Mouse (Mus musculus) neural tube, embryonic 13.5 days (tissue): ENCODE results near the gene Dtx1. TPM values are rescaled to one million over a fixed set of nuclear protein-coding genes. Genes with fewer than 3 reads are reported as not detected.

Experiments
- ATAC-seq: fragments of 200-750 bp; cut with Nextera tagmentation; 2 replicates; pipeline ENCODE4 v1.8.0; 2017; ENCODE audit warnings: low read depth, mild to moderate bottlenecking, moderate TSS enrichment, moderate library complexity
- H3K27ac ChIP-seq: fragments of 300-500 bp; sonication (generic); replicated peaks from 2 replicates; pipeline ENCODE4 v1.5.1; 2015; ENCODE audit warnings: moderate library complexity, mild to moderate bottlenecking, inconsistent platforms
- H3K27me3 ChIP-seq: fragments of 300-500 bp; sonication (generic); 2 replicates; pipeline ENCODE4 v1.6.1; 2015; ENCODE audit warnings: mild to moderate bottlenecking, inconsistent platforms
- H3K36me3 ChIP-seq: fragments of 300-500 bp; sonication (generic); 2 replicates; pipeline ENCODE4 v1.6.1; 2015; ENCODE audit warnings: mild to moderate bottlenecking, inconsistent platforms
- H3K4me1 ChIP-seq: fragments of 300-500 bp; sonication (generic); replicated peaks from 2 replicates; pipeline ENCODE4 v1.6.1; 2015; ENCODE audit warnings: inconsistent platforms
- H3K4me2 ChIP-seq: fragments of 300-500 bp; sonication (generic); 2 replicates; pipeline ENCODE4 v1.6.1; 2015; ENCODE audit warnings: inconsistent platforms, mild to moderate bottlenecking, moderate library complexity
- H3K4me3 ChIP-seq: fragments of 300-500 bp; sonication (generic); 2 replicates; pipeline ENCODE4 v1.5.1; 2015; ENCODE audit warnings: mild to moderate bottlenecking, inconsistent platforms
- H3K9ac ChIP-seq: fragments of 300-500 bp; sonication (generic); 2 replicates; pipeline ENCODE4 v1.6.1; 2015; ENCODE audit warnings: moderate library complexity, mild to moderate bottlenecking, inconsistent platforms
- H3K9me3 ChIP-seq: fragments of 300-500 bp; sonication (generic); 2 replicates; pipeline ENCODE4 v1.6.1; 2016; ENCODE audit warnings: inconsistent platforms
- WGBS: fragments of 180-500 bp; shearing (Covaris S2); methylation state at CpG from one replicate; pipeline ENCODE4 v1.1.7; 2015; 5-methylcytosine and 5-hydroxymethylcytosine counted together
- polyA plus RNA-seq: library from polyadenylated mRNA; unstranded; fragments of >200 nt; fragmentation: Nextera tagmentation; extraction: Ambion mirVana; gene quantifications from 2 replicates; pipeline ENCODE4 v1.2.1, GENCODE M21; 2015

The Dtx1 gene
- polyA plus RNA-seq, 1 experiment from 2014 or later, result 37.3 TPM

DNA sequence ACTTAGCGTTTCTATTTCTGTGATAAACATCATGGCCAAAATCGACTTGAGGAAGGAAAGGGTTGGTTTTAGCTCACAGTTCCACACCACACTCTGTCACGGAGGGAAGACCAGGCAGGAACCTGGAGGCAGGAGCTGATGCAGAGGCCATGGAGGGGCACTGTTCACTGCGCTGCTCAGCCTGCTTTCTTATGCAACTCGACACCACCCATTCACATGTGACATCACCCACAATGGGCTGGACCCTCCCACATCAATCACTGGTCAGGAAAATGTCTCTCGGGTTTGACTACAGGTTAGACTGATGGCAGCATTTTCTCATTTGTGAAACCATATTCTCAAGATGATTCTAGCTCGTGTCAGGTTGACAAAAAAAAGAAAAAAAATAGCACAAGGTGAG, 9.3 kb upstream of the Dtx1 start:
- peaks cover 5% of the 10 kb centered on the region; the same call in 1 of the 2 replicates for H3K9me3 ChIP-seq
- H3K4me3 ChIP-seq, result no peak overlapping the region
- H3K4me1 ChIP-seq, result no peaks in the 10 kb centered on the region
- no peak overlapping the region for H3K27ac ChIP-seq
- H3K36me3 ChIP-seq, result no peaks in the 10 kb centered on the region
- H3K9ac ChIP-seq, result no peak overlapping the region
- peaks cover 8% of the 10 kb centered on the region; the same call in 1 of the 2 replicates for H3K27me3 ChIP-seq
- no peak for ATAC-seq
- H3K4me2 ChIP-seq, result no peak overlapping the region
- WGBS, result 56% methylated on average over 7 of the region's 7 CpGs

DNA sequence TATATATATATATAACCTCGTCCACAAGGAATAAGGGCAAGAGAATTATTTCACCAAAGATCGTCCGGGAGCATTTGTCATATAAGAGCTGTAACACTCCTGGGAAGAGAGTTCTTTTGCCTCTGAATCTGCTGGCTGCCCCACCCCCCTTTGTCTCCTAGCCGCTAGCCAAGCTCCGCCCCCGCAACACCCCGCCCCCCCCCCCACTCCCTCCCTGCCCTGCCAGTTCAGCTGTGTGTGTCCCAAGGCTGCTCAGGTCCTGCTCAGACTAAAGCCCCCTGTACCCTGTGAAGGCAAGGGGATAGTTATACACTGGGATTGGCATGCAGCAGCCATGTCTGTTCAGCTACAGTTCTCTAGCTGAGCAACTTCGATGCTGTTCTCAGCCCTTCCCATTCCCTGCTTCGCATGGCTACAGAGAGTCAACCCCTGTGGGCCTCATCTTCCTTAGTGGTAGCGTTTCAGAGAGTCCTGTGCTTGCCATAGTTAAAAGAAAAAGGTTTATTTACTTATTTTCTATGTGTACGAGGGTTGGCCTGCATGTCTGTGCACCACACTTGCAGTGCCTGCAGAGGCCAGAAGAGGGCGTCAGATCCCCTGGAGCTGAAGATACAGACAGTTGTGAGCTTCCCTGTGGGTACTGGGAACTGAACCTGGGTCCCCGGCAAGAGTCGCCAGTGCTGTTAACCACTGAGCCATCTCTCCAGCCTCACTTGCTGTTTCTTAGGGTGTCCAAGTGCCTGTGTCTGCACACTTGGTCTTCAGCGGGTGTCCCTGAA, 7.1 kb upstream of the Dtx1 start:
- 52% methylated on average over 13 of the region's 15 CpGs for WGBS

DNA sequence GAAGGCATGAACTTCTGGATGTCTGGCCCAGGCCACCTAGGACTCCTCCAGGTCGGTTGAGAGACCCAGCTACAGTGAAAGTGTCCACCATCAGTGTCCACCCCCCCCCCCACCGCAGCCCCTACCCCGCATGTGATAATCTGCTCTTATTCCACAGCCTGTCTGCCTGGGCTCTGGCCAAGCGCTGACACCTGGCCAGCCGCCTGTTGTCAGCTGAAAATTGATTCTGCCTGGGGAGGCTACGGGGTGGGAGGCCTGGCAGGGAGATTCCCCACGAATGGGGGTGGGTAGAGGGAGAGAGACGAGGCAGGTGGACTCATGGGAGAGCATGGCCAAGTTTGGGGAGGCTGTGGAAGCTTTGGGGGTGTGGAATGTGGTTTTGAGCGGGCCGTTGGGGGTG, 5.4 kb upstream of the Dtx1 start:
- H3K36me3 ChIP-seq, result no peaks in the 10 kb centered on the region
- H3K4me2 ChIP-seq, result no peak overlapping the region
- no peak overlapping the region for H3K27ac ChIP-seq
- no peak for ATAC-seq
- H3K27me3 ChIP-seq, result peaks cover 42% of the 10 kb centered on the region
- no peak overlapping the region for H3K4me3 ChIP-seq
- H3K9ac ChIP-seq, result no peak overlapping the region
- peaks cover 5% of the 10 kb centered on the region; the same call in 1 of the 2 replicates for H3K9me3 ChIP-seq
- peaks cover 6% of the 10 kb centered on the region for H3K4me1 ChIP-seq
- 76% methylated on average over 10 of the region's 10 CpGs for WGBS

More for the DNA sequence above, 7.1 kb upstream of the Dtx1 start:
- Histone ChIP-seq H3K36me3 (no peaks in the 10 kb centered on the region), H3K9me3 (peaks cover 5% of the 10 kb centered on the region; the same call in 1 of the 2 replicates), H3K27me3 (peaks cover 26% of the 10 kb centered on the region), H3K9ac (no peak overlapping the region), H3K27ac (no peak overlapping the region), H3K4me2 (no peak overlapping the region), H3K4me1 (no peaks in the 10 kb centered on the region), H3K4me3 (no peak overlapping the region)
- ATAC-seq, result no peak

DNA sequence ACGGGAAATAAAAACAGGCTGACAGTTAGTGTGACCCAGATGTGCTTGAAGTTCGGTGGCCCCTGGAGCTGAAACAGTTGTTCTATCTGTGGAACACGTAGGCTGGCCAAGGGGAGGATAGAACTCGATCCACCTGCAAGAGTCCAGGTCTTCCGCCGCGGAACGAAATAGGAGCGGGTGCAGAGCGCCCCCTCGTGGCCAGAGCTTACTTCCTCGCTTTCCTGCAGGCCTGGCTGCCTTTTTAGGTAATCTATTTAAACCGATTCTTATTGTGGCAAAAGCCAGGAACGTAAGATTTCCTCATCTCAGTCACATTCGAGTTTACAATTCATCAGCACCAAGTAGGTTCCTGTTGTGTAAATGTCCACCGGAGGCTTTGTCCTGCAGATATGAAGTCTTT, 2.6 kb upstream of the Dtx1 start:
- Histone ChIP-seq H3K9me3 (no peaks in the 10 kb centered on the region), H3K36me3 (no peaks in the 10 kb centered on the region), H3K9ac (no peak overlapping the region), H3K4me1 (peaks cover 34% of the 10 kb centered on the region), H3K27me3 (peaks cover 68% of the 10 kb centered on the region), H3K27ac (no peak overlapping the region), H3K4me2 (no peak overlapping the region), H3K4me3 (no peak overlapping the region)
- WGBS, result 6% methylated on average over 16 of the region's 16 CpGs
- no peak for ATAC-seq

DNA sequence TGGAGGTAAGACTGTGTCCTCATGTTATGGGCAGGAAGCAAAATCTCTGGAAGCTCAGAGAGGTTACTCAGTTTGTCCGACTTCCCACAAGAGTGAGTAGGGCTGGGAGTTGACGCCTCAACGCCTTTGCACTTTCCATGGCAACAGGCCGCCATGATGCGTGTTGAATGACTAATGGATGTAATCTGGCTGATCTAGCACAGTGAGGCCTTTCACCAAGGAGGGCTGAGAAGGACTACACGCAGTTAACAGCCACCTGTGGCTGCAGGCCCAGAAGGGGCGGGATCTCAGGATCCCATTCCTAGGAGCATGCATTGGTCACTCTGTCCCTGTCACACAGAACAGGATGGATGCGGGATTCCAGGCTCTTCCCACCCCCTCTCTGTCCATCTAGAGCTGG, 994 bp upstream of the Dtx1 start:
- no peaks in the 10 kb centered on the region for H3K36me3 ChIP-seq
- peaks cover 79% of the 10 kb centered on the region for H3K27me3 ChIP-seq
- H3K9ac ChIP-seq, result no peak overlapping the region
- no peak overlapping the region for H3K4me3 ChIP-seq
- H3K4me2 ChIP-seq, result no peak overlapping the region
- no peak for ATAC-seq
- H3K9me3 ChIP-seq, result no peaks in the 10 kb centered on the region
- peaks cover 50% of the 10 kb centered on the region for H3K4me1 ChIP-seq
- WGBS, result 51% methylated on average over 8 of the region's 8 CpGs
- no peak overlapping the region for H3K27ac ChIP-seq

DNA sequence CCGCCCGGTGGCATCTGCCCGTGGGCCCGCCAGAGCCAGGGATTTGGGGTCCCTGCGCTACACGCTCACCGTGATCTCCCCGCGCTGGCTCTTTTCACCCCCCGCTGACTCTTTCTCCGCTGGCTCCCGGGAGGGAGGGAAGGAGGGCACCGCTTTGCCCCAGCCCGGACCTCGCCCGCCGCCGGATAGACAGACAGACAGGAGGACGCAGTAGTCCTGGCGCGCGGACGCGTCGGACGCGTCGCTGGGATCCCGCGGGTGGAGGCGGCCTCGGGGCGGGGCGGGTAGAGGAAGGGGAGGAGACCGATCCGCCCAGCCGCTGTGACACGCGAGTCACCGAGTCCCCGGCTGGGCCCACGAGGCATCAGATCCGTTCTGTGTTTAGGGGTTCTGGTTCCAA, 311 bp downstream of the Dtx1 start:
- Histone ChIP-seq H3K4me1 (peaks cover 63% of the 10 kb centered on the region), H3K4me3 (peak overlapping the region; percentile 76), H3K36me3 (no peaks in the 10 kb centered on the region), H3K27me3 (peaks cover 75% of the 10 kb centered on the region), H3K27ac (peak overlapping the region; percentile 92), H3K9ac (peak overlapping the region; percentile 95), H3K4me2 (peak overlapping the region; percentile 85), H3K9me3 (no peaks in the 10 kb centered on the region)
- ATAC-seq, result 0 out of 2 replicates have a peak, but pooled peaks have one; percentile 37
- WGBS, result 2% methylated on average over 37 of the region's 43 CpGs

DNA sequence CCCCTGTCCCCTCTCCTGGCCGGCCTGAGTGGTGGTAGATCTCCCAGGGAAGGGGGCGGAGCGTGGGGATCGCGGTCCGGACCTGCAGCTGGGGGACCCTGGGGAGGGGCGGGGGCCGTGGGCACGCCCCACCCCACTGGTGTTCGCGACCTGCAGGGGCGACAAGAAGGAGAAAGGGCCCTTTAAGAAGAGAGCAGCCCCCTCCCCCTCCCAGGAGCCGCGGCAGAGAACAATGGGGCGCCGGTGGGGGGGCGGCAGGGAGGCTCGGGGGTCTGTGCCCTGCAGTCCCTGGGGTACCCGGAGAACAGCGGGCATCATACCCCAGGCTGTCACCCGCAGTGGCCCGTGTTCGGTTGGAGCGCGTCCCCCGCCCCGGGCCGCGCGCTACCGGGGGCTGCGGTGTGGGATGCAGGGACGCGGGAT, 890 bp downstream of the Dtx1 start:
- Histone ChIP-seq H3K9me3 (no peaks in the 10 kb centered on the region), H3K27ac (peak overlapping the region; percentile 92), H3K4me2 (peak overlapping the region; percentile 85), H3K9ac (peak overlapping the region; percentile 95), H3K4me3 (peak overlapping the region; percentile 76), H3K36me3 (no peaks in the 10 kb centered on the region), H3K4me1 (peaks cover 69% of the 10 kb centered on the region), H3K27me3 (peaks cover 72% of the 10 kb centered on the region)
- WGBS, result 1% methylated on average over 28 of the region's 34 CpGs
- peak; percentile 46 for ATAC-seq

DNA sequence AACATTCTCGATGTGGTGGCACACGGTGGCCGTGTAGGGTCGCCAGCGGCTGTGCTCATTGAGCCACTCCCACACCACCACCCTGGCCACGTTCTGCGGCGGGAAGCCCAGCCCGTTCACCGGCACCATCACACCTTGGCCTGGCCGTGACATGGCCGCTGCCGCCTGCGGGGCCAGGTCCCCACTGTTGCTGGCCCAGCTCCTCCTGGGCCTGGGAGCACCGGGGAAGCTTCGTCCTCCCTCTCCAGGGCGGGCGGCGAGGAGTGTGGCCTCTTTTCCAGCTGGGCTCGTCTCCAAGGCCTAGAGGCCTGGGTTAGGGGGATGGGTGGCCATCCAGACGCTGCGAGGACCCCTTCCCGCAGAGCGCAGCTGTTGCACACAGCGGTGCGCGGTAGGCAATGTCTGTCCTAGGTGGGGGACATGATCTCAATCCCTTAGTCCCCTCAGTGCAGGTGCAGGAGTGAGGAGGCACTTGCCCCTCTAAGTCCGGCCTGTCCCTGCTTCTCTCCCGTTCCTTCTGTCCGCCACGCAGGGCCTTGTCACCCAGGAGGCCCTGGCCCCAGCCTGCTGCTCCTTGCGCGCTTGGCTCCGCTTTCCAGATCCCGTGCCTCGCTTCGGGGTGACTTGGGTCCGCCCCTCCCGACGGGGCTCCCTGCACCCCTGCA, 1.4 kb downstream of the Dtx1 start:
- Histone ChIP-seq H3K27ac (peak overlapping the region; percentile 92), H3K4me3 (peak overlapping the region; percentile 76), H3K27me3 (peaks cover 74% of the 10 kb centered on the region), H3K36me3 (no peaks in the 10 kb centered on the region), H3K4me2 (peak overlapping the region; percentile 85), H3K9me3 (no peaks in the 10 kb centered on the region), H3K4me1 (peaks cover 74% of the 10 kb centered on the region), H3K9ac (peak overlapping the region; percentile 95)
- peak; percentile 23 for ATAC-seq
- 2% methylated on average over 40 of the region's 40 CpGs for WGBS

DNA sequence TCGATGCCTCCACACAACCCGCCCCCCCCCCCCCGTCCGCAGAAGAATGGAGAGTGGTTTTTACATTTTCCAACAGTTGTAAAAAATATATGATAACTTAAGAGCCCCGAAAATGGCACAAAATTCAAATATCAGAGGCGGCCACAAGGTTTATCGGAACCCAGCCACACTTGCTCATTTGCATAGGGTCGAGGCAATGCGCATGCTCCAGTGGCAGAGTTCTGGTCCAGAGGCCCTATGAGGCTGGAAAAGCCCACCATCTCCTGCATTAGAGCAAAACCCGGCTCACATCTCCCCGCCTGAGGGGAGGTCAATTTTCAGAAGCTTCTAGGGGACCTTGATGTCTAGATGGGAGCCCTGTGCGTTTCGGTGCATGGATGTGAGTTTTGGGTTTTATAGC, 4.8 kb downstream of the Dtx1 start:
- Histone ChIP-seq H3K27me3 (peaks cover 44% of the 10 kb centered on the region), H3K9me3 (no peaks in the 10 kb centered on the region), H3K27ac (no peak overlapping the region), H3K4me1 (peaks cover 86% of the 10 kb centered on the region), H3K9ac (peak overlapping the region; percentile 46), H3K4me2 (peak overlapping the region; percentile 50), H3K36me3 (no peaks in the 10 kb centered on the region), H3K4me3 (peak overlapping the region; percentile 21)
- 35% methylated on average over 13 of the region's 13 CpGs for WGBS
- ATAC-seq, result no peak

DNA sequence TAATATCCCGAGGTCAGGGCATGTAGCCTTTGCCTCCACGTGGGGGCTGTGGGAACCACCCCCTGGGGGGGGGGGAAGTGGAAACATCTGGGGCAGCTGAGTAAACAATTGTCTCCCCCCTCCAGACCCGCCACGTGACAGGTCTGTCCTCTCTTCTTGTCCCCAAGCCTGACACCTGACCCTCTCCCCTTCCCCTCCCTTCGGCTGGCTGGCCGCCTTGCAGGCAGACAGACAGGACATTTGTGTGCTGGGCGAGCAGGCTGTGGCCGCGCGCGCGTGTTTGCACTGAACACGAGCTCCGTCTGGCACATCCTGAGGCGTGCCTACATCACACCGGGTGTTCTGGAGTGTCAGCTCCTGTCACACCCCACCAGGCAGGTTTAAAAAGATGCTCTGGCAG, 5.2 kb downstream of the Dtx1 start:
- no peak for ATAC-seq
- Histone ChIP-seq H3K4me3 (peak overlapping the region; percentile 21), H3K4me1 (peaks cover 84% of the 10 kb centered on the region), H3K27ac (no peak overlapping the region), H3K4me2 (peak overlapping the region; percentile 50), H3K27me3 (peaks cover 40% of the 10 kb centered on the region), H3K36me3 (no peaks in the 10 kb centered on the region), H3K9ac (peak overlapping the region; percentile 46), H3K9me3 (no peaks in the 10 kb centered on the region)
- 2% methylated on average over 16 of the region's 16 CpGs for WGBS

DNA sequence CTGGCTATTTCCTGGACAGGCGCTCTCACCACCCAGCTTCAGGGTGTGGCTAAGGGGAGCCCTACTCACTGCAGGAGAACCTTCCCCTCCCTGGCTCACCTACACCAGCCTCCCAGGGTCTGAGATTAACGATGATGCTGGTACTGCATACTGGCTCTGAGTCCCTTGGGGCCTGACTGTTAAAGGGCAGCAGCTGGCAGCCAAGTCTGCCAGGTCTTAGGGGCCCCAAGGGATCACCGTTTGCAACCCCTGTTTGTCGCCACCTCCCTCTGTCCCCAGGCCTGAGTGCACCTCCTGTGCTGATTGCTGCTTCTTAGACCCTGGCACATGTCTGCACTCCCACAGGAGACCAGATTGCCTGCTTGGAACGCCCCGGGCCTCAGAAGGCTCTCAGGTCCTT, 7.3 kb downstream of the Dtx1 start:
- H3K36me3 ChIP-seq, result no peaks in the 10 kb centered on the region
- H3K9me3 ChIP-seq, result no peaks in the 10 kb centered on the region
- H3K9ac ChIP-seq, result no peak overlapping the region
- H3K27ac ChIP-seq, result no peak overlapping the region
- ATAC-seq, result no peak
- H3K27me3 ChIP-seq, result peaks cover 36% of the 10 kb centered on the region
- H3K4me3 ChIP-seq, result no peak overlapping the region
- WGBS, result 34% methylated on average over 6 of the region's 6 CpGs
- peaks cover 84% of the 10 kb centered on the region for H3K4me1 ChIP-seq
- H3K4me2 ChIP-seq, result no peak overlapping the region

DNA sequence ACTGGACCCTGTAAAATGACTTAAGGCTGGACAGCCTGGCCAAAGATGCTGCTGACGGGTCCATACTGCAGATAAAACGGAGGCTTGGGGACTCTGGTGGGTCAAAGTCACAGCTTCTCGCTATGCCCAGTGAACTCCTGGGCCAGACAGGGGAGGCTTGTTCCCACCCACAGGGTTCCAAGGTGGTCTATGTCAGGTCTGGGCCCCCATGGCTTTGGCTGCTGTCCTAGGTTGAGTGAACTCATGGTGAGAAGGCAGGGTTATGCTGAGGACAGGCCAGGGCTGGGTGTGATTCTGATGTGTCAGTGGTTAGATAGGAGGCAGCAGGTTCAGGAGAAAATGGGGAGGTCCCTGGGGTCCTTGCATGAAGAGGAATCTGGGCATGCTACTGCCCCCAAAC, 8.1 kb downstream of the Dtx1 start:
- peaks cover 30% of the 10 kb centered on the region for H3K27me3 ChIP-seq
- WGBS, result 74% methylated on average over 3 of the region's 3 CpGs
- no peak overlapping the region for H3K27ac ChIP-seq
- ATAC-seq, result no peak
- H3K9me3 ChIP-seq, result no peaks in the 10 kb centered on the region
- no peak overlapping the region for H3K9ac ChIP-seq
- peaks cover 84% of the 10 kb centered on the region for H3K4me1 ChIP-seq
- H3K36me3 ChIP-seq, result no peaks in the 10 kb centered on the region
- H3K4me3 ChIP-seq, result no peak overlapping the region
- H3K4me2 ChIP-seq, result no peak overlapping the region
